Mouse (Mus musculus) lung, postnatal 10 days (tissue): ENCODE results near the gene Phactr1.

ENCODE experiments used
- DNase-seq: peaks from one replicate; pipeline ENCODE4 v3.0.0; 2021

Gene Phactr1

DNA sequence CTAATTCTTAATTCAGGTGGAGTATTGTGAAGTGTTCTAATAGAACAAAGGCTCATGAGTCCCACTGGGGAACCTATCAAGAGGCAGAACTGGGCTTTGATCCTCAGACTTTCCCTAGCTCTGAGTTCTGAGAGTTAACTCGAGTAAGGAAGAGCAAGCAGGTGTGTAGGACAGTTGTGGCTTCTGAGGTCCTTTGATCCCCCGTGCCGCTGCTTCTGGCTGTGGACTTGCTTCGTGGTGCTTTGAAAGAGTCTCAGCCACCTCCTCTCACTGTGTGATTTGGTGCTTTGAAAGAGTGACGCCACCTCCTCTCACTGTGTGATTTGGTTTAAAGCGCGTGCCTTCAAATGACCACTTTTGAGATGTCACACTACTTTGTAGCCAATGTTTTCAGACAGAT is 305.4 kb downstream of the Phactr1 start:
- DNase-seq: no peak

- DNase-seq: peak; percentile 40
Observed at GRCm38 (mm10) chr13:42987931-42988579, 307.6 kb downstream of the Phactr1 start.

DNA sequence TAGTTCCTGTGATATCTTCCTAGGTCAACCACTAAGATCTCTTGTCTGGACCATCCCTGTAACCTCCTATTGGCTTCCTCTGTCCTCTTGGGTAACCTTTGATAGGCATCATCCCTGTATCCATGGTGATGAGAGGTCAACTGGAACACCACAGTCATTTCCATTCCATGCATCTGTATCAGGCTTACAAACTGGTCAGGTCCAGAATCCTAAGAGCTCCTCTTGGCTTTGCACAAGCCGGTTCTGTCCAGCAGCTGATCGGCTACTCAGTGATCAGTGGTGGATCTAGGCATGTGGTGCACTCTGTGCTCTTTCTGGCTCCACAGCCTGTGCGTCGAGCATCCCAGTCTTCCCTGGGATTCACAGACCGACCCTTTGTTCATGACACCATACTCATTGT is 309.1 kb downstream of the Phactr1 start:
- DNase-seq: no peak

GRCm38 (mm10) chr13:42990051-42990450 is 309.6 kb downstream of the Phactr1 start:
- no peak for DNase-seq

- DNase-seq: no peak
Observed at GRCm38 (mm10) chr13:42990493-42991111, 310.2 kb downstream of the Phactr1 start.

DNA sequence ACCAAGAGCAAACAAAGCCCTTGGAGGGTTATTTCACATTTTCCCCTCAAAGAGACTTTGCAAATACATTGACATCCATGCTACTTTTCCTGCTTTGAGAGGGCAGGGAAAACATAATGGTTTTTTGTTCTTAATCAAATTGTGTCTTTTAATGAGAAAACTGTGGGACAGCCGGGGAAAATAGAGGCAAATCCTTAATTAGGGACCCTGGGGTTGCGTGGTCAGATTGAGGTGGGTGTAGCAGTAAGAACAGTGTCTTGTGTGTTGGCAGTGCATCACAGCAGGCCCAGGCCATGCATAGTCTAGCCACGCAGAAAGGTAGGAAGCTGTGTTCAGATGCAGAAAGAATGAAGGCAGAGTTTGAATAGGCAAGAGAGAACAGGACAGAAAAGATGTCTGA is 310.7 kb downstream of the Phactr1 start:
- no peak for DNase-seq

- DNase-seq: no peak
Observed at GRCm38 (mm10) chr13:42992306-42992705, 311.9 kb downstream of the Phactr1 start.

- no peak for DNase-seq
Observed at GRCm38 (mm10) chr13:42994276-42994675, 313.9 kb downstream of the Phactr1 start.

GRCm38 (mm10) chr13:42996188-42996587 is 315.8 kb downstream of the Phactr1 start:
- DNase-seq: no peak

DNA sequence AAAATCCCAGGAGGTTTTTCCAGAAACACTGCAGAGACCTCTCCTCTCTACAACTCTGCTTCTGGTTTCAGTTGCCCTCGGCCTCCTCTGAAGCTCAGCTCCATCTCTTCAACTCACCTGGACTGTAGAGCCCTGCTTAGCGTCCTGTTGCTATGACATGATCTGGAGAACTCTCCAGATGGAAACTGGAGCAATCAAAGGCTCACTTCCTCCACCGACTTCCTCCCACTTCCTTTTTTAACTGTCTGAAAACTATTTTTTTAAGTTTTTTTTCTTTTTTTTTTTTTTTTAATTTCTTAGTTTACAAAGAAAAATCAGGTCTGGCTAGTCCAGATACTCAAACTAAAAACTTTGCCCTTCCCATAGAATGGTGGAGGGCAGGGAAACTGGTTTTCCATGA is 318.9 kb downstream of the Phactr1 start:
- no peak for DNase-seq

- peak; percentile 84 for DNase-seq
Observed at GRCm38 (mm10) chr13:43005131-43005579, 324.7 kb downstream of the Phactr1 start.

DNA sequence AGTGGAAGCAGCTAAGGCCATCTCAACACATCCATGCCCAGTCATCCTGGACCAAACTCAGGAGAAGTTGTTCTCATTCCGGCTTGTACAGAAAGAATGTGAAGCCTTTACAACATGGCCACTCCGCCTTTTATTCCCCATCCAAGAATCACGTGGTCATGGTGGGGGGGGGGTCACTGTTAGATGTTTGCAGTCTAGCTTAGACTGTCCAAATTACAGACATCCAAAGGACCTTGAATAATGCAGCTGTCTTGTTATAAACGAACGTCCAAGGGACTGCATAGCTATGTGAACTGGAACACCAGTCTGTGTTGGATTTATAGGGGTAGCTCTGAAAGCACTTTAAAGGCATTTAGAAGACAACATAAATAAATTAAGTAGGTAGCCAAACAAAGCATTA is 328.0 kb downstream of the Phactr1 start:
- no peak for DNase-seq

DNA sequence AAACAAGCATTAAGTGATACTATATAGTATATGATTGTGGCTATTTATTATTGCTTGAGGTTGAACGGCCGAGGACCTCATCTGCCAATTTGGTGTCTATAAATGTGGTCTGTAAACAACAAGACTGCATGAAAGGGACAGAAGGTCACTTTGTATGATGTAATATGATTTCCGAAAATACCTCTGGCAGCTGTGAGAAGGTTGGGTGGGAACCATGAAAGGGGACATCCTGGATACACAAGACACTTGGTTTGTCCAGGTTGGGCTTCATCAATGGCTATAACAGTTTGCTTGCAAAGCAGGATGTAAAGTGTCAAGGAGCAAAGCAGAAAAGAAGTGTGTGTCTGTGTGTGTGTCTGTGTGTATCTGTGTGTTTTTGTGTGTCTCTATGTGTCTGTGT is 329.2 kb downstream of the Phactr1 start:
- no peak for DNase-seq

DNA sequence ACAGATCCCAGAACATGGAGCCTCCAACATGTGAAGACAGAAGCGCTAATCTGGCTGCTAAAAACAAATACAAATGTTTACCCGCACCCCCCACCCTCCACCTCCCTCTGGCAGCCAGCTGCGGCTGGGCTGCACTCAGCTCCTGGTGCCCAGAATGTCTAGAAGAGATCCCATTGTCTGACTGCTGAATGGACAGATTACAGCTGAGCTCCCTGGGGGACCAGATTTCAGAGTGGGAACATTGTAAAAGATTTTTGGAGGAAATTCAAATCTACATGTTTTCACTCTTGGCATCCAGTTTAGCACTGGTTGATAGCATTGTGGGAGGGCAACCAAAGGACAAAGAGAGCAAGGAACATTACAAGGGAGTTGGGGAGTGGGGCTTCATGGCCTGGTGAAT is 331.1 kb downstream of the Phactr1 start:
- DNase-seq: peak; percentile 16

DNA sequence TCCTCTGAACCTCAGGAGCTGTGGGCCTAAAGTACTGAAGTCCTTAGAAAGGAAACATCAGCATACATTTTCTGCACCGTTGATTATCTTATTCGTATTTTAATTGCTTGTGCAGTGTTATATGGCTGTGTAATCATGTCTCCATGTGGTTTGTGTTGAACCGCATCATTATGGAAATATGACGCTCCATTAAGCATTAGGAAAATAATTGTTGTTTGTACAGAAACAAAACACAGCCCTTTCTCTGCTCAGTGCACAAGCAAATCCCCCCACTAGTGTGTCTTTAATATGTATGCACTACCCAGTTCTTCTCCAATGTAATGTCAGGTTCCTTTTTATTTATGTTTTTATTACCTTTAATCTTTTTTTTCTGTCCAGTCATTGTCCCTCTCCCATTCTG is 333.6 kb downstream of the Phactr1 start:
- no peak for DNase-seq

DNA sequence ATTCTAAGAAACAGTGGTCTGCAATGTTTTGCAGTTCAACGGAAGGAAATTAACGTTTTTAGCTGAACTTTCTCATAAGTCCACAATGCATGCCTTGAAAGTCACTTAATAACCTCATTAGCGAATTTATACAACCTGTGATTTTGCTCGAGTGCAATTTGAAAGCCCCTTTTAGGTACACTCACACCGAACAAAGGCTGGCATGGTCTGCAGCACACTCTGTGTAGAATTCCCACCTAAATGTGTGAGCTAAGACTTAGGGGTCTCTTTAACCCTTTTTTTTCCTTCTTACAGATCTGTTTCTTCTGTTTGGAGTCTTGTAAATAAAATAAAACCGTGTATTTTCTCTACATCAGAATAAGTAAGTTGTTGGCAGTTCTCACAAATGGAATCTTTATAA is 335.3 kb downstream of the Phactr1 start:
- DNase-seq: no peak

DNA sequence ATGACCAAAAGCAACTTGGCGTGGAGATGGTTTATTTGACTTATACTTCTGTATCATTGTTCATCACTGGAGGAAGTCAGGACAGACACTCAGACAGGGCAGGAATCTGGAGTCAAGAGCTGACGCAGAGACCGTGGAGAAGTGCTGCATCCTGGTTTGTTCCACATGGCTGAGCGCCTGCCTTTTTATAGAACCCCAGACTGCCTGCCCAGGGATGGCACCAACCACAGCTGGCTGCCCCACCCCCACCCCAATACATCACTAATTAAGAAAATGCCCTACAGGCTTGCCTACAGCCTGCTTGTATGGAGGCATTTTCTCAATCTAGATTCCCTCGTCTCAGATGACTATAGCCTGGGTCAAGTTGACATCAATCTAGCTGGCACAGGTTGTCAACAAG is 338.4 kb downstream of the Phactr1 start:
- DNase-seq: no peak

GRCm38 (mm10) chr13:43021031-43021430 is 340.6 kb downstream of the Phactr1 start:
- DNase-seq: no peak

GRCm38 (mm10) chr13:43023005-43023404 is 342.6 kb downstream of the Phactr1 start:
- no peak for DNase-seq

DNA sequence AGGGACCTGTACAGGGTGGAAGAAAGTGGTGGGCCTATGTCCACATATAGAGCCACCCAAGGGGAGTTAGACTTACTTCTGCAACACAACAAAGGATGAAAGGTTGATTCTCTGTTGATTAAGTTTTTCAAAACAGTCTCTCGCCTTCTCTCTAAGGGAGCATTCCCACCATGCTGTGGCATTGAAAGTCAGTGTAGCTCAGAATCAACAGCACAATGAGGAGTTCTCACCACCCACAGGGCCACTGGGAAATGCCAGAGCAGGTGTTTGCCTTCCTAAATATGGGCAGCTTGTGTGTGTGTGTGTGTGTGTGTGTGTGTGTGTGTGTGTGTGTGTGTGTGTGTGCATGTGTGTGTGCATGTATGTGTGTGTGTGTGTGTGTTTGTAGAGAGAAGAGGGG is 347.1 kb downstream of the Phactr1 start:
- DNase-seq: no peak

DNA sequence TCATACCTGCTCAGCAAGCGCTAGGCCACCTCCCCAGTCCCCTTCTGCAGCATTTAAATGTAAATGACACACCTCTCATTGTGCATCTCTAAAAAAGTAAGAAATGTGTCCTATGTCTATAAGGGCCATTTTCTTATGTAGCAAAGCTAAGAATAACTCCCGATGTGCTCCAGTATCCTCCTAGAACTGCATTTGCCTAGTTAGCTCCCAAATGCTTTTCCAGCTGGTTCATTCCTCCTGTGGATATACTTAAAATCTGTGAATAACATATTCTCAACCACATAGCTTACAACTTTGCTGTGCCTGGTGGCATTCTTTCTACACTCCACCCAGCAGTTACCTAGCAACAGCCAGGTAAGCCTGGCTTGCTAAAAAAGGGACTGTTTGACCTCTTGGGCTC is 349.8 kb downstream of the Phactr1 start:
- DNase-seq: no peak

DNA sequence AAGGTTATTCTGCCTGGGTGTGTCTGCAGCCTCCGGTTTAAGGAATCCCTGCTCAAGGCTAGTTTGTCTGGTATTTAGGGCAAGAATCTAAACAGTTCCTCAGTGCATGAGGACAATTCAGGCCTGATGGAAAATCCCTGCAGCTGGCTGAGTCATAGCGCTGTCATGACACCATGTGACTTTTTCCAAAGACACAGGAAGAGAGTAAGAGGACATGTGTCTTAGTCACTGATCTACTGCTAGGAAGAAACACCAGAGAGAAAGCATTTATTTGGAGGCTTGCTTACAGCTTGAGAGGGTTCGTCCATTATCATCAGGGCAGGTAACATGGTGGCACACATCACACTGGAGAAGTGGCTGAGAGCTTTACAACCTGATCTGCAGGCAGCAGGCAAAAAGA is 352.0 kb downstream of the Phactr1 start:
- DNase-seq: no peak

GRCm38 (mm10) chr13:43036510-43036909 is 356.1 kb downstream of the Phactr1 start:
- no peak for DNase-seq

GRCm38 (mm10) chr13:43042766-43043165 is 362.3 kb downstream of the Phactr1 start:
- peak; percentile 5 for DNase-seq

DNA sequence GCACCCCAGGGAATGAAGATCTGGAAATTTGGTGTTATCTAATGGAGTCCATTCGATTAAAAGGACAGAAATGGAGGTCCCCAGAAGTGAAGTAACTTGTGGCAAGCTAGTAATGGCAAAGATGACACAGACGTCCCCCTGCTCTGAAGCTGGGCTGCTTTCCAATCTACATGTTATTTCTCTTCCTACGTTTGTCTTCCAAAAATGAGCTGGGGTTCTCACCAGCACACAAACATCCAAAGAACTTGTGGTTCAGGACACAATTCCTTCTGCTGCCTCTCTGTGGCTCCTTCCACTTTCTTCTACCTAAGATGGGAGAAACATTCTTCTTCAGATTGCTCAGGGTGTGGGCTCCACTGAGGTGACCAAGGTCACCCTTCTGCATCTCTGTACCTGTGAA is 368.1 kb downstream of the Phactr1 start:
- DNase-seq: no peak
